Mouse (Mus musculus) forebrain, embryonic 11.5 days (tissue): ENCODE measurements around the gene Flt3l. TPM values are rescaled to one million over a fixed set of nuclear protein-coding genes. Genes with fewer than 3 reads are reported as not detected.
A peak's percentile ranks its signal among the peaks of the same experiment; 100 is the strongest.
"Not testable (repeated sequence)": the region's sequence is repeated elsewhere in the genome, so short reads cannot be mapped to it uniquely, and the experiment has no call there.

Source experiments
- ATAC-seq: fragments of 200-750 bp; cut with Nextera tagmentation; replicated peaks from 2 replicates; pipeline ENCODE4 v1.8.0; 2017; ENCODE audit warnings: moderate TSS enrichment; ENCODE audit not compliant: low FRiP score
- DNase-seq: peaks from one replicate; pipeline ENCODE4 v3.0.0-alpha.2; 2017; ENCODE audit warnings: low spot score
- H3K27ac ChIP-seq: fragments of 300-500 bp; sonication (generic); 2 replicates; pipeline ENCODE4 v1.5.1; 2014; ENCODE audit warnings: low read depth, low read length
- H3K27me3 ChIP-seq: fragments of 300-500 bp; sonication (generic); 2 replicates; pipeline ENCODE4 v1.6.1; 2014; ENCODE audit warnings: mild to moderate bottlenecking, low read length, mixed read lengths; ENCODE audit not compliant: control insufficient read depth, insufficient read depth
- H3K36me3 ChIP-seq: fragments of 300-500 bp; sonication (generic); 2 replicates; pipeline ENCODE4 v1.6.1; 2014; ENCODE audit warnings: mild to moderate bottlenecking, low read length, moderate library complexity, mixed read lengths; ENCODE audit not compliant: control insufficient read depth, insufficient read depth
- H3K4me1 ChIP-seq: fragments of 300-500 bp; sonication (generic); replicated peaks from 2 replicates; pipeline ENCODE4 v1.6.1; 2014; ENCODE audit warnings: low read length, mixed read lengths; ENCODE audit not compliant: control insufficient read depth, insufficient read depth
- H3K4me2 ChIP-seq: fragments of 300-500 bp; sonication (generic); 2 replicates; pipeline ENCODE4 v1.6.1; 2014; ENCODE audit warnings: low read depth, mild to moderate bottlenecking, low read length, moderate library complexity, mixed read lengths; ENCODE audit not compliant: severe bottlenecking
- H3K4me3 ChIP-seq: fragments of 300-500 bp; sonication (generic); 2 replicates; pipeline ENCODE4 v1.5.1; 2014; ENCODE audit warnings: low read depth, low read length
- H3K9ac ChIP-seq: fragments of 300-500 bp; sonication (generic); 2 replicates; pipeline ENCODE4 v1.6.1; 2014; ENCODE audit warnings: low read length
- H3K9me3 ChIP-seq: fragments of 300-500 bp; sonication (generic); 2 replicates; pipeline ENCODE4 v1.6.1; 2016; ENCODE audit warnings: low read length, mixed read lengths; ENCODE audit not compliant: control insufficient read depth
- WGBS: fragments of 180-500 bp; shearing (Covaris S2); extraction: QIAGEN DNeasy Blood & Tissue Kit; methylation state at CpG from one replicate; pipeline ENCODE4 v1.1.7; 2014; 5-methylcytosine and 5-hydroxymethylcytosine counted together
- polyA plus RNA-seq: library from polyadenylated mRNA; unstranded; fragments of >200 nt; fragmentation: Nextera tagmentation; extraction: Ambion mirVana; gene quantifications from 2 replicates; pipeline ENCODE4 v1.2.1, GENCODE M21; 2014

Gene Flt3l
- polyA plus RNA-seq, 1 experiment from 2014 or later: 1.8 TPM

DNA sequence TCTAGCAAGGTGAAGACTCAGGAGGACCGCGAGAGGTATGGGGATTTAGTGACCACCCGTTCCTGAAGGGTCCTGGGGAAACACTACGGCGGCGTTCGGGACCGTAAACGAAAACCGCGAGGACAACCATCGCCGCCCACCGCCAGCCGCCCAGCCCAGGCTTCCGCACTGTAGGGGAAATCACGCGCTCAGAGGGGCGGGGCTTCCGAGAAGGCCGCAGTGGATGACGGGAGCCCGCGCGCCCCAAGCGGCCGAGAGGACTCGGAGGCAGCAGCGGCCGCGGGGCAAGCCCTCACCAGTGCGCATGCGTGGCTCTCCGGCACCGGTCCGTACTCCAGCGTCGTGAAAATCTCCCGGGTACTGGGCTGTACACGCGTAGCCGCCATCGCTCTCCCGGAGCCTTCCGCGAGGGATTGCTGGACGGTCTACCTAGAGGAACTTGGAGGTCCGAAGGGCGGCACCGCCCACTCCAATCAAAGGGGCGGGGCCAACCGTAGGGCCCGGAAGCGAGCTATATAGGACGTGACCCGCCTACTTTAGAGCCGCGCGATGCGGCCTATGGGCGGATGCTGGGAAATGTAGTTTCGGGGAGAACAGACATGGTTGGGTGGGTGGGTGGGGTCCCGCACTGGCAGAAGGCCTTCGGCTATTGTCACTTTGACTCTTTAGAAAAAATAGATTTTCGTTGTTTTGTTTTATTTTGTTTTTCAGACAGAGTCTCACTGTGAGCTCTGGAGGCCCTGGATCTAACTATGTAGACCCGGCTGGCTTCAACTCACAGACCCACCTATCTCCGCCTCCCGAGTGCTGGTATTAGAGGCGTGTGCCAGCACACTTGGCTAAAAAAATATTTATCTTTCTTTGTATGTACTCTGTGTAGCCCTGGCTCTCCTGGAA, 18.1 kb upstream of the Flt3l start, which contains the start of the genes Pih1d1 and Aldh16a1:
TSS of gene Pih1d1 (plus strand) at position 208 of the 897 bp plus-strand sequence.
TSS of gene Aldh16a1 (minus strand) at position 489 of the 897 bp plus-strand sequence.
- H3K4me1 ChIP-seq: peaks cover 4% of the 10 kb centered on the region; the same call in 1 of the 2 replicates
- no peaks in the 10 kb centered on the region for H3K36me3 ChIP-seq
- H3K9me3 ChIP-seq: no peaks in the 10 kb centered on the region
- 6% methylated on average over 68 of the region's 69 CpGs for WGBS
- no peaks in the 10 kb centered on the region for H3K27me3 ChIP-seq
- peak within 1 kb of the TSS; percentile 81 for H3K9ac ChIP-seq
- peak within 1 kb of the TSS; percentile 75 for H3K27ac ChIP-seq
- peak within 1 kb of the TSS; percentile 87 for H3K4me2 ChIP-seq
- ATAC-seq (peak; percentile 96), DNase-seq (peak; percentile 99)
- peak within 1 kb of the TSS; percentile 58 for H3K4me3 ChIP-seq

DNA sequence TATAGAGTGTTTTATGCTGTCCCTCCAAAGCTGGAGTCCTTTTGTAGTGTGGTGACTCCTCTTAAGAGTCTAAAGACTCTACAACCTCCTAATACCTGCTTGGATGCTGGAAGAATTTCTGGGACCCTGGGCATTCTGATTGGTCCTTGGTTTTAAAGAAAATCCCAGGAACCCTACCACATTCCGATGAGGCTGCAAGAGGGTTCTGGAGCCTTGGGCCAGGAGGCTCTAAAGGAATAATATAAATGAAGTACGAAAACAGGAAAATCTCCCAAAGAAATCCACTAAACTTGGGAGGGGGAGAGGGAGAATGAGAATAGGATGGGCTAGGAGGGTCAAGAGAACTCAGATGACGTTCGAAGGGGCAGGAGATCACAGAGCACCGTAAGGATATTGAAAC, 17.4 kb upstream of the Flt3l start:
- peak overlapping the region; percentile 81 for H3K9ac ChIP-seq
- 4% methylated on average over 5 of the region's 5 CpGs for WGBS
- peak overlapping the region; percentile 58 for H3K4me3 ChIP-seq
- no peaks in the 10 kb centered on the region for H3K36me3 ChIP-seq
- ATAC-seq (no peak), DNase-seq (no peak)
- H3K4me1 ChIP-seq: peaks cover 4% of the 10 kb centered on the region; the same call in 1 of the 2 replicates
- peak overlapping the region; percentile 87 for H3K4me2 ChIP-seq
- H3K27ac ChIP-seq: peak overlapping the region; percentile 75; the same call in 1 of the 2 replicates
- no peaks in the 10 kb centered on the region for H3K27me3 ChIP-seq
- H3K9me3 ChIP-seq: no peaks in the 10 kb centered on the region

DNA sequence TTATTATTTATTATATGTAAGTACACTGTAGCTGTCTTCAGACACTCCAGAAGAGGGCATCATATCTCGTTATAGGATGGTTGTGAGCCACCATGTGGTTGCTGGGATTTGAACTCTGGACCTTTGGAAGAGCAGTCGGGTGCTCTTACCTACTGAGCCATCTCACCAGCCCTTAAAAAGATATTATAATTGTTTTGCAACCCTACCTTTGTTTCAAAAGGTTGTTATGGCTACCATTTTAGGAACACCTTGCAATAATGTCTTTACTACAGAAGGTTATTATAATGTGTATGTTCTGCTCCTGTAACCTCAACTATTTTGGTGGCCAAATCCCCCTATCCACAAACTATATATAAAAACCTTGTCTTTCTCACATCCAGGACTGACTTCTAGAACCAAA, 16.8 kb upstream of the Flt3l start:
- not testable (repeated sequence) for H3K27ac ChIP-seq, ATAC-seq, H3K27me3 ChIP-seq, H3K4me3 ChIP-seq, H3K36me3 ChIP-seq, H3K9me3 ChIP-seq, H3K4me1 ChIP-seq, H3K9ac ChIP-seq, DNase-seq
- peak overlapping the region; percentile 87; the same call in 1 of the 2 replicates for H3K4me2 ChIP-seq
- 98% methylated on average over 2 of the region's 2 CpGs for WGBS

DNA sequence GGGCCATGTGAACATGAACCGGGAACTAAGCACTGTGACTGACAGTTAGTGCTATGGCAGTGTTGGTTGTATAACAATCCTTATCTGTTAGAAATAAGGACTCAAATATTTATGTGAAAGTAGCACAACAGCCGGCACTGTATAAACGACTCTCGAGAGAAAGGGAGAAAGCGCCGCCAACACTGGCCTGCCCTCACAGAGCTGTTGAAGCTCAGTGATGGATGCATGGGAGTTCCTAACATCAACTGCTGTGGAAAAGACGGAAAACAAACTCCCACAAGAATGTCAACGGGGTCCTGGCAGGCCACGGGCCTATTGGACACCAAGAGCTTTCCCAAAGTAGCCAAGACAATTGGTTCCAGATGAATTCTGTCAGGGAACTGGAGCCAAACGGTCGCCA, 15.1 kb upstream of the Flt3l start:
- H3K27me3 ChIP-seq: no peaks in the 10 kb centered on the region
- no peak overlapping the region for H3K27ac ChIP-seq
- H3K36me3 ChIP-seq: no peaks in the 10 kb centered on the region; the same call in 1 of the 2 replicates
- H3K4me3 ChIP-seq: no peak overlapping the region
- no peak for ATAC-seq
- no peaks in the 10 kb centered on the region for H3K9me3 ChIP-seq
- no peak for DNase-seq
- peaks cover 4% of the 10 kb centered on the region; the same call in 1 of the 2 replicates for H3K4me1 ChIP-seq
- 76% methylated on average over 11 of the region's 11 CpGs for WGBS
- no peak overlapping the region for H3K4me2 ChIP-seq
- no peak overlapping the region for H3K9ac ChIP-seq

DNA sequence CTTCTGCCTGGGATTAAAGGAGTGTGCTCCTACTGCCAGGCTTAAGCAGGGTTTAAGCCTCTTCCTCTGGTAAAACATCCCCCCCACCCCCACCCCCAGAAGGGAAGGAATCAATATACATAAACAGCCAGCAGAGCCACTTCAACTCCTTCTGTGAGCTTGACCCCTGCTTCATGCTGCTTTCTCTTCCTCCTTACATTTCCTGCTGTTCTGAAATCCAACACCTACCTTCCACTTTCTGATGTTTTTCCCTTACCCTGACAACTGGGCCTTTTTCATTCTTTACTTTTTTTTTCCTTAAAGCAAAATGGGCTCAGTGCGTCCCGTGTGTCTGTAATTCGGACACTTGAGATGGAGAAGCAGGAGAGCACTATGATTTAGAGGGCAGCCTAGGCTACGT, 14.1 kb upstream of the Flt3l start:
- DNase-seq: no peak
- Histone ChIP-seq H3K9ac (no peak overlapping the region), H3K9me3 (no peaks in the 10 kb centered on the region), H3K36me3 (no peaks in the 10 kb centered on the region; the same call in 1 of the 2 replicates), H3K4me2 (no peak overlapping the region), H3K27me3 (no peaks in the 10 kb centered on the region), H3K4me1 (peaks cover 4% of the 10 kb centered on the region; the same call in 1 of the 2 replicates), H3K27ac (no peak overlapping the region), H3K4me3 (no peak overlapping the region)
- no peak for ATAC-seq
- 66% methylated on average over 4 of the region's 4 CpGs for WGBS

DNA sequence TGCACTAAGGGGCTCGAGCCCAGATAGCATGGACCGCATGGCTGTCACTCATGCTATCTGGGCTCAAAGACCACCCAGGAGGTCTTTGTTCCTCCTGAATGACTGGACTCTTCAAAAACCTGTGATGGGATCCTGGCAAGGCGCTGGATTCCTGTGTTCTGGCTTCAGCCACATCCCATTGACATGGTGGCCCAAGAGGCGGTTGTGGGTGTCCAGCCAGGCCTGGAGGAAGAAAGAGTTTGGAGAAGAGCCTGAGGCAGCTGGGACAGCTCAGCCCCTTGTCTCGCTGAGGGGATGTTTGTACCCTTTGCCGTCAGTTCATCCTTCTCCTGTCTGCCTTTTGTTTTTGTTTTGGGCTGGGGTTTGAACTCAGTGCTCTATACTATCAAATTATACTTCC, 13.3 kb upstream of the Flt3l start:
- WGBS: 31% methylated on average over 6 of the region's 6 CpGs
- H3K27me3 ChIP-seq: no peaks in the 10 kb centered on the region
- H3K9me3 ChIP-seq: no peaks in the 10 kb centered on the region
- no peak overlapping the region; the same call in 1 of the 2 replicates for H3K9ac ChIP-seq
- no peak overlapping the region for H3K4me2 ChIP-seq
- H3K4me1 ChIP-seq: peaks cover 4% of the 10 kb centered on the region; the same call in 1 of the 2 replicates
- H3K4me3 ChIP-seq: no peak overlapping the region
- DNase-seq (no peak), ATAC-seq (no peak)
- H3K36me3 ChIP-seq: no peaks in the 10 kb centered on the region; the same call in 1 of the 2 replicates
- no peak overlapping the region for H3K27ac ChIP-seq

DNA sequence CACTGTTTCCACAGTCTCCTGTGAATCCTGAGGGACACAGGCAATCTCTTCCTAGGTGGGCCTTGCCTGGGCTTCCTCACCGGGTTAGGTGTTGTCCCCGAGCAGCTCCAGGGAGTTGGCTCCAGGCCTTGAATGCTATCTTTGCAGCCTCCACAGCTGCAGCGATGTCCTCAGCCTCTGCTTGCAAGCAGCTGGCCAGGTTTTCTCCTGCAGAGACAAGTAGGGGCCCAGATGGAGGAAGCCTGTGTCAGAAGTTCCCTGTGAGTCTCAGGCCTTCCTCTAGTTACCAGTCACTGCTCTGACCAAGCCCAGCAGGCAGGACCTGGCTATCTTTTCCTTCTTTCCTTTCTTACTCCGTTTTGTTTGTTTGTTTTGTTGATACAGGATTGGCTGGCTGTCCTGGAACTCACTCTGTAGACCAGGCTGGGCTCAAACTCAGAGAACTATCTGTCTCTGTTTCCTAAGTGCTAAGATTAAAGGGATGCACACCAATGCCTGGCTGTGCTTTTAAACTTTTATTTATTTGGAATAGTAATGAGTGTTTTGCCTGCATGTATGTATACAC, 12.4 kb upstream of the Flt3l start:
- WGBS: 74% methylated on average over 4 of the region's 4 CpGs
- Histone ChIP-seq H3K36me3 (no peaks in the 10 kb centered on the region; the same call in 1 of the 2 replicates), H3K4me3 (no peak overlapping the region), H3K9ac (no peak overlapping the region), H3K4me2 (no peak overlapping the region), H3K27ac (no peak overlapping the region), H3K4me1 (peaks cover 3% of the 10 kb centered on the region; the same call in 1 of the 2 replicates), H3K27me3 (no peaks in the 10 kb centered on the region), H3K9me3 (no peaks in the 10 kb centered on the region)
- ATAC-seq (no peak), DNase-seq (no peak)

DNA sequence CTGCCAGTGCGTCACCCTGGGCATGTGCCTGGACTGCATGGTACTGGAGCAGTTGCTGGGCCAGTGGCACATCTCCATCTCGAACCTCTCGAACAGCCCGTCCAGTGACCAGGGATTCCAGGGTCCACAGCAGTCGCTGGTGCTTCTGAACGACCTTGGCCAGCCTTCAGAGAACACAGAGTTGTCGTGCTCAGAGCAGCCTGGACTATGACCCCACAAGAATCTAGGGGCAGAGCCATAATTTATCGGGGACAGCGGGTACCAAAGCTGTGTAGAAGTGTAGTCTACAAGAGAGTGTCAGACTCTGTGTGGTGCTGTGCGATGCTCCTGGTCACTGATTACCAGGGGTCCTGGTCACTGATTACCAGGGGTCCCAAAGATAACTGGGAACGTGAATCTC, 11.7 kb upstream of the Flt3l start:
- DNase-seq: no peak
- no peak overlapping the region for H3K4me3 ChIP-seq
- no peak overlapping the region for H3K4me2 ChIP-seq
- no peak overlapping the region for H3K9ac ChIP-seq
- no peaks in the 10 kb centered on the region for H3K9me3 ChIP-seq
- H3K27ac ChIP-seq: no peak overlapping the region
- H3K4me1 ChIP-seq: no peaks in the 10 kb centered on the region; the same call in 1 of the 2 replicates
- WGBS: 95% methylated on average over 11 of the region's 11 CpGs
- H3K36me3 ChIP-seq: no peaks in the 10 kb centered on the region; the same call in 1 of the 2 replicates
- no peak for ATAC-seq
- no peaks in the 10 kb centered on the region for H3K27me3 ChIP-seq
